Mouse (Mus musculus) embryonic facial prominence, embryonic 15.5 days (tissue): ENCODE data around the gene Galnt6. TPM values are rescaled to one million over a fixed set of nuclear protein-coding genes. Genes with fewer than 3 reads are reported as not detected.

Experiments
- ATAC-seq: fragments of 200-750 bp; cut with Nextera tagmentation; 2 replicates; pipeline ENCODE4 v1.8.0; 2017; ENCODE audit warnings: low read depth, moderate TSS enrichment; ENCODE audit not compliant: insufficient number of reproducible peaks, low FRiP score, low TSS enrichment
- H3K27ac ChIP-seq: fragments of 300-500 bp; sonication (generic); replicated peaks from 2 replicates; pipeline ENCODE4 v1.5.1; 2015; ENCODE audit warnings: mild to moderate bottlenecking, inconsistent platforms
- H3K27me3 ChIP-seq: fragments of 300-500 bp; sonication (generic); 2 replicates; pipeline ENCODE4 v1.6.1; 2015; ENCODE audit warnings: inconsistent platforms
- H3K36me3 ChIP-seq: fragments of 300-500 bp; sonication (generic); 2 replicates; pipeline ENCODE4 v1.6.1; 2015; ENCODE audit warnings: mild to moderate bottlenecking, inconsistent platforms
- H3K4me1 ChIP-seq: fragments of 300-500 bp; sonication (generic); 2 replicates; pipeline ENCODE4 v1.6.1; 2015; ENCODE audit warnings: inconsistent platforms
- H3K4me2 ChIP-seq: fragments of 300-500 bp; sonication (generic); replicated peaks from 2 replicates; pipeline ENCODE4 v1.6.1; 2015; ENCODE audit warnings: mild to moderate bottlenecking, inconsistent platforms
- H3K4me3 ChIP-seq: fragments of 300-500 bp; sonication (generic); replicated peaks from 2 replicates; pipeline ENCODE4 v1.5.1; 2015; ENCODE audit warnings: mild to moderate bottlenecking, inconsistent platforms
- H3K9ac ChIP-seq: fragments of 300-500 bp; sonication (generic); 2 replicates; pipeline ENCODE4 v1.6.1; 2015; ENCODE audit warnings: inconsistent platforms
- H3K9me3 ChIP-seq: fragments of 300-500 bp; sonication (generic); replicated peaks from 2 replicates; pipeline ENCODE4 v1.6.1; 2016; ENCODE audit warnings: inconsistent platforms
- WGBS: fragments of 180-500 bp; shearing (Covaris S2); methylation state at CpG from one replicate; pipeline ENCODE4 v1.1.7; 2015; 5-methylcytosine and 5-hydroxymethylcytosine counted together
- polyA plus RNA-seq: library from polyadenylated mRNA; unstranded; fragments of >200 nt; fragmentation: Nextera tagmentation; extraction: Ambion mirVana; gene quantifications from 2 replicates; pipeline ENCODE4 v1.2.1, GENCODE M21; 2015

Gene Galnt6
- polyA plus RNA-seq, 1 experiment from 2014 or later, result 4.5 TPM

DNA sequence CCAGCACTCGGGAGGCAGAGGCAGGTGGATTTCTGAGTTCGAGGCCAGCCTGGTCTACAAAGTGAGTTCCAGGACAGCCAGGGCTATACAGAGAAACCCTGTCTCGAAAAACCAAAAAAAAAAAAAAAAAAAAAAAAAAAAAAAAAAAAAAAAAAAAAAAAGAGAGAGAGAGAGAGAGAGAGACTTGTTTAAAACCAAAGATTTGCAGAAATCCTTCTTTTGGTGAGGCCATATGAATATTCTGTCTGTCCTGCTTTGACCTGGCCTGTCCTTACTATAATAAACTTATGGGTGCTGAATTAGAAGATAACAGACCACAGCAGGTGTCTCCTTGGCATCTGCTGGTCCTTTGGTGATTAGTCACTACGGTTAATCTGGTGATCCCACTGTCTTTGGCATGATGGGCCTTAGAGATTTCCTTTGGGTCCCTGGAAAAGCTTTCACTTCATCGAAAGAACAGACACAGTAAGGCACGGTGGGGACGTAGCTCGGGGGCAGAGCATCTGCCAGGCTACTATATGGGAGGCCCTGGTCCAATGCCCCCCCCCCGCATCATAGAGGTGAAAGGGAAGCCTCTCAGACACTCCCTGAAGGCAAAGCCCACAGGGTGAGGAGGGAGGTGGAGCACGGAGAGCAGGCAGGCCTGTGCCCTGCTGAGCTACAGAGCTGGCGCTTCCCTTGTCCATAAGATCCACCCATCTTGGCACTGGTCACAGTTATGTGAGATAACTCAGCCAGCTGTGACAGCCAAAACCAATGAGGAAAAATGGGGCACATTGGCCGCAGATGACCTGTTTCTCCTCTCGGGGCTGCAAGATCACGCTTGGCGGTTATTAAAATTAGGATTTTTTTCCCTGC, 6.1 kb upstream of the Galnt6 start:
- H3K27ac ChIP-seq, result no peak overlapping the region
- no peak overlapping the region for H3K4me3 ChIP-seq
- H3K36me3 ChIP-seq, result no peaks in the 10 kb centered on the region
- peaks cover 8% of the 10 kb centered on the region; the same call in 1 of the 2 replicates for H3K27me3 ChIP-seq
- 88% methylated on average over 14 of the region's 15 CpGs for WGBS
- H3K9ac ChIP-seq, result no peak overlapping the region
- no peaks in the 10 kb centered on the region for H3K9me3 ChIP-seq
- 0 out of 2 replicates have a peak, but pooled peaks cover 3% of the 10 kb centered on the region for H3K4me1 ChIP-seq
- H3K4me2 ChIP-seq, result no peak overlapping the region
- no peak for ATAC-seq

DNA sequence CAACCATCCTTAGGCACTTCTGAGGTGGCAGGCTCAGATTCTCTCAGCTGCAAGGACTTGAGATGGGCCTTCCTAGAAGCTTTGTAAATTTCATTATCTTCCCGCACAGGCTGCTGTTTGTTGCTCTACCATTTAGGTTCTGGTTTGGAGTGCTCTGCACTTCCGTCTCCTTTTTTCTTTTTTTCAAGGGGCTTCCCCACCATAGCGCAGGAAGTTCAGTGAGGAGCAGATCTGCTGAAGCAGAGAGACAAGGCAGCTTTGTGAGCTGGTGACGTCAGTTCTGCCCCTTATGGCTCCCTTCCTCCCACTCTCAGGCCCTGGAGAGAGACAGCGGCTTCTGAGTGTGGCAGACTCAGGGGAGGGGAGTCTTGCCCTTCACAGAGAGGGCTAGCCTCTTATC, 3.4 kb upstream of the Galnt6 start:
- peaks cover 14% of the 10 kb centered on the region for H3K4me1 ChIP-seq
- no peaks in the 10 kb centered on the region for H3K9me3 ChIP-seq
- no peak overlapping the region for H3K27ac ChIP-seq
- H3K9ac ChIP-seq, result no peak overlapping the region
- ATAC-seq, result no peak
- no peak overlapping the region for H3K4me2 ChIP-seq
- no peak overlapping the region for H3K4me3 ChIP-seq
- 18% methylated on average over 5 of the region's 5 CpGs for WGBS
- H3K36me3 ChIP-seq, result no peaks in the 10 kb centered on the region
- H3K27me3 ChIP-seq, result peaks cover 35% of the 10 kb centered on the region

DNA sequence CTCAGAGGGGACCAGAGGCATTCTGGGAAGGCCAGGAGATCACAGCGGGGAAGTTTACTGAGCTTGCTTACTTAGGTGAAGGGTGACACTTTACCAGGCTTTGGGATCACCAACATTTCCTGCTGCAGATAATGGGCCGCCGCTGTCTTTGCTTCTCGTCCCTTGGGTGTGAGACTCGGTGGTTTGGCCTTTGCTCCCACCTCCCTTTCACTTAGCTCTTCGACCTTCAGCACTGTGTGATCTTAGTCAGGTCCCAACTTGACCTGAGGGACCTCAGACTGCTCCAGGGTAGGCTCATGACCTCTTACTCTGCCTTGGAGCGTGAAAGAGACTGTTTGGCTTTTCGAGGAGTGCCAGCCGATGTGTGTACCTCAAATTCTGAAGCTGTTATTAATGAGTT, 1.9 kb upstream of the Galnt6 start:
- Histone ChIP-seq H3K27me3 (peaks cover 38% of the 10 kb centered on the region), H3K9me3 (no peaks in the 10 kb centered on the region), H3K4me2 (no peak overlapping the region), H3K4me1 (peaks cover 14% of the 10 kb centered on the region), H3K36me3 (no peaks in the 10 kb centered on the region), H3K9ac (no peak overlapping the region), H3K27ac (no peak overlapping the region), H3K4me3 (no peak overlapping the region)
- WGBS, result 43% methylated on average over 9 of the region's 9 CpGs
- no peak for ATAC-seq

DNA sequence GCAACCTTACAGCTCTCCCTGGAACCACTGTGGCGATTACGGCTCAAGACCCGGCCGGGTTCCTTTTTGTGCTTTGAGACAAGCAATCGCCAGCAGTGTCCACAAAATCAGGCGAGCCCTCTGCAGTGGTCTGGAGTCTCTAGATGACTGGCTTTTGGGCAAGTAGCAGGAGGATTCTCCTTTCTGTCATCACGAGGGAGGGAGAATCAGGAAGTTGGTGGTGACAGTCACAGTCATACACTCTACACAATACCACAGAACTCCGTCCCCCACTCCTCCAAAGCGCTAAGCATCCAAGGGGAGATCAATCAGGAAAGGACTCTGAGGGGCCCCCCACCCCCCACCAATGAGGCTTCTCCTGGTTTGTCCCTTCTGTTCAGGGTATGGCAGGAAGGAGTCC, 590 bp downstream of the Galnt6 start:
- Histone ChIP-seq H3K27me3 (peaks cover 38% of the 10 kb centered on the region), H3K27ac (no peak overlapping the region), H3K4me3 (peak overlapping the region; percentile 39), H3K4me2 (peak overlapping the region; percentile 58), H3K4me1 (peaks cover 14% of the 10 kb centered on the region), H3K9ac (no peak overlapping the region), H3K36me3 (no peaks in the 10 kb centered on the region), H3K9me3 (no peaks in the 10 kb centered on the region)
- no peak for ATAC-seq
- 23% methylated on average over 9 of the region's 9 CpGs for WGBS

DNA sequence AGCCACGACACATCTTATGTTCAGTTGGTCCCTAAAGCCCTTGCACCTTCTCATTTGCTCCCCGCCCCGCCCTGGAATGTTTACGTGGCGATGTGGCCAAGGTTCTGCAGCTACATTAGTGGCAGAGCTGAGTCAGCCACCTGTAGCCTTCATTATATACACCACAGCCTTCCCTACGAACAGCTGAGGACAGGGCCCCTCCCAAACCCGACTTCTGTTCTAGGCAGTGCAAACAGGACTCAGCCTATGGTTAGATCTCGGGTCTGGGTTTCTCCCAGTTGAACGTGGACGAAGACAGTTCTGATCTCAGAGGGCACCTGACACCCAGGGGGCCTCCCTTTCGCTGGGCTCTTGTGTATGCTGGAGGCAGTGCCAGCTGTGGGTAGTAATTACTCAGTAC, 1.3 kb downstream of the Galnt6 start:
- H3K4me3 ChIP-seq, result no peak overlapping the region
- H3K27me3 ChIP-seq, result peaks cover 38% of the 10 kb centered on the region
- no peaks in the 10 kb centered on the region for H3K9me3 ChIP-seq
- no peak for ATAC-seq
- no peak overlapping the region for H3K27ac ChIP-seq
- H3K9ac ChIP-seq, result no peak overlapping the region
- peaks cover 14% of the 10 kb centered on the region for H3K4me1 ChIP-seq
- H3K4me2 ChIP-seq, result no peak overlapping the region
- no peaks in the 10 kb centered on the region for H3K36me3 ChIP-seq
- WGBS, result 72% methylated on average over 11 of the region's 11 CpGs

DNA sequence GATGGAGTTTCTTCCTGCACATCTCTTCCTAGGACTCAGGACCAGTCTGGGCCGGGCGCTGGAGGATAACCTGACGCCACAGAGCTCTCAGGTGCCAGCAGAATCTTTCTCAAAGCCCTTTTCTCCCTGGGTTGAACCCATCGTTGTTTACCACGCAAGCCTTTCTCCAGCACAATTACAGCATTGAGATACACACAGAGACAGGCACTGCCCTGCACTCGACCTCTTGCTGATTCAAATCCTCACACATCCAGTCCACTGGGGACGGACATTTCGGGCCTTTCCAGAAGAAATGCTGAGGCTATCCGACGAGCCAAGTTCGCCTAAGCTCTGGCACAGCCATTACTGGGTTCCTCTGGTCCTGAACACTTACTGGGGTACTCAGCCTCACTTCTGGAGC, 2.5 kb downstream of the Galnt6 start:
- no peaks in the 10 kb centered on the region for H3K36me3 ChIP-seq
- no peak for ATAC-seq
- no peaks in the 10 kb centered on the region for H3K9me3 ChIP-seq
- H3K4me3 ChIP-seq, result no peak overlapping the region
- H3K4me1 ChIP-seq, result peaks cover 11% of the 10 kb centered on the region
- no peak overlapping the region for H3K4me2 ChIP-seq
- no peak overlapping the region for H3K27ac ChIP-seq
- peaks cover 38% of the 10 kb centered on the region for H3K27me3 ChIP-seq
- 84% methylated on average over 11 of the region's 11 CpGs for WGBS
- no peak overlapping the region for H3K9ac ChIP-seq

DNA sequence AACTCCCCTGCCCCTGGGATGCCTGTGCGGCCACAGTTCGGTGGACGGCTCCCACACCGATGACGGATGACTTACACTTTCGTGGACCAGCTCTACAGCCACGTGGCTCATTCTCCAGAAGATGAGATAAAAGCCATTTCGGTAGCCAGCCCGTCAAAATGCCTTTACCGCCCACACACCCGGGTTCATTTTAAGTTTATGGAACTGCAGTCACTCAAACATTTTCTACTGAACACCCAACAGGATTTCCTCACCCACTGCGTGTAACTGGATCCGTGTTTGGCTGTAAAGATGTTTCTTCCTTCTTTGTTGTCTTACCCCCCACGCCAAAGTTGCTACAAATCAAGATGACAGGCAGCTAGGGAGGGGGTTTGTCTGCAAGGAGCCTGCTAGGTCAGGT, 5.7 kb downstream of the Galnt6 start:
- Histone ChIP-seq H3K4me1 (no peaks in the 10 kb centered on the region), H3K36me3 (no peaks in the 10 kb centered on the region), H3K4me2 (no peak overlapping the region), H3K9me3 (no peaks in the 10 kb centered on the region), H3K27ac (no peak overlapping the region), H3K9ac (no peak overlapping the region), H3K4me3 (no peak overlapping the region), H3K27me3 (peaks cover 12% of the 10 kb centered on the region)
- ATAC-seq, result no peak
- WGBS, result 58% methylated on average over 14 of the region's 14 CpGs

DNA sequence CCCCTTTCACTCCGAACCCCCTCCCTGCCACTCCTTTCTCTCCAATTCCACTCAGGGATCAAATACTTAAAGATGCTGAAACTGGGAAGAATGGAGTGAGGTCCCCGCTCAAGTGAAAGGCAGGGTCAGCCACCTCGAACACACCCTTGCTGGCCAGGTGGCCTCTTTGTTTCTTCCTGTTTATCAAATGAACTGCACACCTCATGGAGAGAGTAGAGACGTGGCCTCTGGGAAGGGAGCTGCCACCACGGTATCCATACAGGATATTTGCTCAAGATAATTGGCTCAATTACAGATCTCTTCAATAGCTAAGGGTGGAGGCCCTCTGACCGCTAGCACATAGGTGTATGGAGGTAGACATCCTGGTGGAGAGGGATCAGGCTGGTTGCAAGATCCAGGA, 6.6 kb downstream of the Galnt6 start:
- no peaks in the 10 kb centered on the region for H3K9me3 ChIP-seq
- H3K36me3 ChIP-seq, result no peaks in the 10 kb centered on the region
- WGBS, result 71% methylated on average over 6 of the region's 6 CpGs
- no peak overlapping the region for H3K4me2 ChIP-seq
- H3K27me3 ChIP-seq, result peaks cover 2% of the 10 kb centered on the region
- no peak overlapping the region for H3K4me3 ChIP-seq
- no peak overlapping the region for H3K9ac ChIP-seq
- no peak for ATAC-seq
- H3K27ac ChIP-seq, result no peak overlapping the region
- H3K4me1 ChIP-seq, result no peaks in the 10 kb centered on the region

DNA sequence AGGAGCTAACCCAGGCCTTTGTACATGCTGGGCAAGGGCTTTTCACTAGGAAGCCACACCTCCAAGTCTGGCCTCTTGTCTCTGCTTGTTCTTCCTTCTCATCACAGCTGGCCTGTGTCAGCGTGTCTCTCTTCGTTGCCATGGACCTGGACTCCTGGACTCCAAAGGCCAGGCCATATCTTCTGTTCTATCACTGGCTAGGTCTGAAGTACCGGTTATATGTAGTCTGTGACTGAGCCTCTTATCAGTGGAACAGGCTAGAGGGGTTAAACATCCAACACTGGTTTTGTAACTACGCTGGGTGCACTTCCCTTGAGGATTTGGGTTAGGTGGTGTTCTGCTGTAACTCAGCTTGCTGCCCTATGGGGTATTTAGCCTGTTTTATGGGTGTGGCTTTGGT, 7.2 kb downstream of the Galnt6 start:
- no peaks in the 10 kb centered on the region for H3K27me3 ChIP-seq
- H3K4me2 ChIP-seq, result no peak overlapping the region
- no peak overlapping the region for H3K9ac ChIP-seq
- WGBS, result 61% methylated on average over 4 of the region's 4 CpGs
- no peaks in the 10 kb centered on the region for H3K9me3 ChIP-seq
- H3K4me1 ChIP-seq, result no peaks in the 10 kb centered on the region
- no peak overlapping the region for H3K4me3 ChIP-seq
- no peak for ATAC-seq
- H3K27ac ChIP-seq, result no peak overlapping the region
- no peaks in the 10 kb centered on the region for H3K36me3 ChIP-seq

DNA sequence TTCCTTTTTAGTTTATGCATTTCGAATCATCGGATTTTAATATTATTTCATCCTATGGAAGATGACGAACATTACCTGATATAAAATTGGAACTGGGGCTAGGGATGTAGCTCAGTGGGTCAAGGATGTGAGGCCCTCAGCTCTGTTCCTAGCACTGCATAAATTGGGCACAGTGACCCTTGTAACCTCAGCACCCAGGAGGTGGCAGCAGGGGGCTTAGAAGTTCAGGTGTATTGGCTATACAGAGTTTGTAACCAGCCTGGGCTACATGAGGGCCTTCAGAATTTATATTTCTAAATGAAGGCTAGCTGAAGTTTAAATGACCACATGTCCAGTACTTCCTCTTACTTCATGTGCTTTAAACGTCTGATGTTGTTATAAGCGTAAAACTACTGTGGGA, 7.7 kb downstream of the Galnt6 start:
- ATAC-seq, result no peak
- no peak overlapping the region for H3K9ac ChIP-seq
- H3K36me3 ChIP-seq, result no peaks in the 10 kb centered on the region
- H3K4me2 ChIP-seq, result no peak overlapping the region
- H3K27ac ChIP-seq, result no peak overlapping the region
- WGBS, result 85% methylated on average over 5 of the region's 5 CpGs
- H3K9me3 ChIP-seq, result no peaks in the 10 kb centered on the region
- no peaks in the 10 kb centered on the region for H3K27me3 ChIP-seq
- no peaks in the 10 kb centered on the region for H3K4me1 ChIP-seq
- no peak overlapping the region for H3K4me3 ChIP-seq

DNA sequence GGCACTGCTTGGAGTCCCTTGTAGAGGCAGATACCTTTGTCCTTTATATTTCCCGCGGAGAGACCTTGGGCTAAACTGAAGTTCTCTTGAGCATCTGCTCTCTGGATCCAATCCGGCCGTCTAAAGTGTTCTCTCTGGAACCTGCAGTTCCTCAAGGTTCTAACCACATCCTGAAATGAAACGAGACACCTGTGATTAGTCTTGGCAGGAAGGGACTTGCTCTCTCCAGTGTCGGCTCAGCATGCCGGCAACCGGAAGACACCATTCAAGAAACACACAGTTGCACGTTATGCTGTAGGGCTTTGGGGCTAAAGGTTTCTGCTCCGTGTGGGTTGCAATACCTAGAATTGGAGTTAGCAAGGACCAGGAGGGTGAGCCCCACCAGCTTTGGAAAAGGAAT, 9.1 kb downstream of the Galnt6 start:
- Histone ChIP-seq H3K9ac (no peak overlapping the region), H3K36me3 (no peaks in the 10 kb centered on the region), H3K4me1 (no peaks in the 10 kb centered on the region), H3K9me3 (no peaks in the 10 kb centered on the region), H3K27ac (no peak overlapping the region), H3K27me3 (no peaks in the 10 kb centered on the region), H3K4me3 (no peak overlapping the region), H3K4me2 (no peak overlapping the region)
- 56% methylated on average over 10 of the region's 10 CpGs for WGBS
- no peak for ATAC-seq

DNA sequence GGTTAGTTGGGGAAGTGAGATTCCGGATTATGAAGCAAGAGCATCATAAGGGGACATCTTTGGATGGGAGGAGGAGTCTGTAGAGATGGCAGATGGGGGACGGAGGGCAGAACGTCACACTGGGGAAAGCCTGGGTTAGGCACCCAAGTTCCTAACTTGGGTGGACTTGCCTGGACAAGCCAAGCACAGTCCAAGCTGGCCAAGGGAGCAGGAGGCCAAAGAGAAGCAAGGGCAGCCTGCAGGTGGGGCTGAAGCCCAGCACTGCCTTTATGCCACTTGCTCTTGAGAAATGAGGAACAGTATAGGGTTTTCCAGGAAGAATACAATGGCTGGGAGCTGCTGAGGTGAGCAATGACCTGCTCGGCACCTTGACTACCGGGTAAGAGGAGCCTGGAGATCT, 10.0 kb downstream of the Galnt6 start:
- Histone ChIP-seq H3K36me3 (no peaks in the 10 kb centered on the region), H3K4me3 (no peak overlapping the region), H3K27me3 (no peaks in the 10 kb centered on the region), H3K4me1 (no peaks in the 10 kb centered on the region), H3K9ac (no peak overlapping the region), H3K4me2 (no peak overlapping the region), H3K27ac (no peak overlapping the region), H3K9me3 (no peaks in the 10 kb centered on the region)
- WGBS, result 88% methylated on average over 5 of the region's 5 CpGs
- ATAC-seq, result no peak
